Mouse (Mus musculus) lung, postnatal 0 days (tissue): ENCODE results near the gene Tubb5.

ENCODE experiments used
- CTCF ChIP-seq: IDR thresholded peaks from 2 replicates; pipeline ENCODE4 v1.5.1; 2016; ENCODE audit warnings: antibody characterized with exemption, mild to moderate bottlenecking
- EP300 ChIP-seq: IDR thresholded peaks from 2 replicates; pipeline ENCODE4 v1.6.1; 2016; ENCODE audit warnings: antibody characterized with exemption, mild to moderate bottlenecking, control low read depth

DNA sequence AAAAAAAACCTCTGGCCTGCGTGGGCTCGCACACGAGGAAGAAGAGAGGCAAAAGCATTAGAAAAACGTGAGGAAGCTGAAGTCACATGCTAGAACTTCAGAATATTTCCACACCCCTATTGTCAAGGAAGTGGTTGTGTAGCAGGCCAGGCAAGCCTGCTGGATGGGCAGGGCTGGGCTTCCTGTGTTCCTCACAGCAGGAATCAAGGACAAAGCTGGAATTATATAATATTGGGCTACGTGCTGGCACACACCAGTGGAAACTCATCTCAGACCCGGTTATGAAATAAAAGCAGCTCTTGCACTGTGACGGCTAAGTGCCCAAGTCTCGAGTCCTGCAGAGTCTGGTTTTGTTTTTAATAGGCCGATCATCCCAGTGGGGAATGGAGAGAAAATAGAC, 30.0 kb downstream of the Tubb5 start:
- no peak for TF ChIP-seq CTCF
- peak; percentile 94 for TF ChIP-seq EP300
